In the genomic region with DNA sequence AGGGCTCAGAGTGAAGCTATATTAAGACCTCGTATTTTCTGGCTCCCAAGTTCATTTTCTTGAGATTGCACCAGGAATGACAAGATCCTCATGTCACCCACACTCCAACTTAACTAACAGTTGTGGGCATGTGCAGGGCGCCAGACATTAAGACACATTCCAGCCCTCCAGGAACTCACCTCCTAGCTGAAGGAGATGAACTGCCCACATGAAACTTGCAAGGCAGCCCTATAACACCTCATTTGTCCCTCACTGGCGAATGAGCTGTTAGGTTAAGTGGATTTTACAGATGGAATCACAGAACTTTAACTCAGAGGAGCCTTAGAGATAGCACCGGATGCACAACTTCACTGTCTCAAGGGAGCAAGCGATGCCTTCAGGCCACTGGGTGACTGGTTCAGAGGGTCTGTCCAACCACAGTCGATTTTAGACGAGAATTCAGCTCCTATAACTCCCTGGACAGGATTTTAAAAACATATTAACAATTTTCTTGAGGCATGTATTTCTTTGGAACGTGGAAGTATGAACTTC, we compare ENCODE assay signal across 12 mouse cellular contexts.
"Had no signal": no experiment of that assay in that cellular context is flagged by ENCODE, and none has a peak within 500 bp of the region (broad histone marks: within the 10 kb centered on the region; RNA-seq: fewer than 3 reads in every experiment).

No protein-coding gene starts in this region.

- H3K4me1 ChIP-seq: liver, embryonic 12.5 days had no signal

- ATAC-seq: liver, embryonic 12.5 days had no signal

- H3K9me3 ChIP-seq: limb, embryonic 15.5 days; liver, embryonic 12.5 days; midbrain, embryonic 10.5 days; neural tube, embryonic 12.5 days had no signal

- H3K27me3 ChIP-seq: limb, embryonic 15.5 days; neural tube, embryonic 12.5 days had no signal

- H3K36me3 ChIP-seq: limb, embryonic 15.5 days; liver, embryonic 12.5 days; midbrain, embryonic 10.5 days; neural tube, embryonic 12.5 days had no signal

- H3K4me3 ChIP-seq: limb, embryonic 15.5 days; liver, embryonic 12.5 days; midbrain, embryonic 10.5 days; myocyte; neural tube, embryonic 12.5 days had no signal

- H3K27ac ChIP-seq: limb, embryonic 15.5 days; liver, embryonic 12.5 days; midbrain, embryonic 10.5 days; neural tube, embryonic 12.5 days had no signal

- H3K9ac ChIP-seq: limb, embryonic 15.5 days; liver, embryonic 12.5 days; neural tube, embryonic 12.5 days had no signal

- DNase-seq: kidney, adult 11 months; kidney, adult 9 months; kidney, postnatal 14 days; left cerebral cortex, postnatal 4 days; midbrain, embryonic 14.5 days; thymus, adult 18-20 months; thymus, postnatal 14 days had no signal

- H3K4me2 ChIP-seq: limb, embryonic 15.5 days; liver, embryonic 12.5 days; neural tube, embryonic 12.5 days had no signal
